Mouse (Mus musculus) ES-CJ7 (cell line): Measurements from ENCODE around the gene Gm10324.
"Not testable (repeated sequence)": the region's sequence is repeated elsewhere in the genome, so short reads cannot be mapped to it uniquely, and the experiment has no call there.

Source experiments
- DNase-seq: peaks from one replicate; pipeline ENCODE4 v3.0.0; 2011; ENCODE audit warnings: low read depth, low spot score

Gm10324 gene

GRCm38 (mm10) chr13:66119247-66119646, at the start of gene Gm10324:
Gm10324 (plus strand) TSS chr13:66119547.
- DNase-seq, result not testable (repeated sequence)
